Mouse (Mus musculus) thymus, adult 2 months (tissue): ENCODE measurements around the gene Vgll4. TPM values are rescaled to one million over a fixed set of nuclear protein-coding genes. Genes with fewer than 3 reads are reported as not detected.
A peak's percentile ranks its signal among the peaks of the same experiment; 100 is the strongest.

Source experiments
- DNase-seq: peaks from one replicate; pipeline ENCODE4 v3.0.0; 2021
- H3K27ac ChIP-seq: fragments of 200-500 bp; 2 replicates; pipeline ENCODE4 v1.5.1; 2012; ENCODE audit warnings: low read length, control low read depth; ENCODE audit not compliant: control insufficient read depth, insufficient read depth
- H3K27me3 ChIP-seq: fragments of 200-500 bp; 2 replicates; pipeline ENCODE4 v1.6.1; 2012; ENCODE audit warnings: mild to moderate bottlenecking, low read length, moderate library complexity, mixed read lengths; ENCODE audit not compliant: control insufficient read depth, insufficient read depth
- H3K36me3 ChIP-seq: fragments of 200-500 bp; 2 replicates; pipeline ENCODE4 v1.6.1; 2012; ENCODE audit warnings: mild to moderate bottlenecking, low read length, moderate library complexity; ENCODE audit not compliant: control insufficient read depth, insufficient read depth
- H3K4me1 ChIP-seq: fragments of 200-500 bp; replicated peaks from 2 replicates; pipeline ENCODE4 v1.6.1; 2012; ENCODE audit warnings: low read length; ENCODE audit not compliant: control insufficient read depth, insufficient read depth
- H3K4me3 ChIP-seq: fragments of 200-500 bp; 2 replicates; pipeline ENCODE4 v1.5.1; 2012; ENCODE audit warnings: mild to moderate bottlenecking, low read length, control low read depth, moderate library complexity; ENCODE audit not compliant: control insufficient read depth, insufficient read depth
- CTCF ChIP-seq: fragments of 200-500 bp; IDR thresholded peaks from 2 replicates; pipeline ENCODE4 v1.5.1; 2012; ENCODE audit warnings: mild to moderate bottlenecking, control low read depth, low read length, moderate library complexity, borderline replicate concordance; ENCODE audit not compliant: control insufficient read depth, poor library complexity, insufficient read depth; ENCODE audit errors: extremely low read depth
- POLR2A ChIP-seq: fragments of 200-500 bp; IDR thresholded peaks from 2 replicates; pipeline ENCODE4 v1.6.1; 2012; ENCODE audit warnings: mild to moderate bottlenecking, low read length, control low read depth, moderate library complexity; ENCODE audit not compliant: control insufficient read depth, poor library complexity, insufficient read depth; ENCODE audit errors: extremely low read depth
- WGBS: fragments of 180-500 bp; shearing (Covaris S2); methylation state at CpG from one replicate; pipeline ENCODE4 v1.1.7; 2018; 5-methylcytosine and 5-hydroxymethylcytosine counted together
- polyA plus RNA-seq: library from polyadenylated mRNA; depleted of rRNA; stranded (reverse); fragments of >200 nt; gene quantifications from 2 replicates; pipeline ENCODE4 v1.2.3, GENCODE M21; 2012

Vgll4 gene
- polyA plus RNA-seq, 1 experiment = 107 TPM

- H3K27ac ChIP-seq = peak overlapping the region; percentile 87
- H3K4me1 ChIP-seq = peaks cover 60% of the 10 kb centered on the region
- TF ChIP-seq CTCF (0 out of 2 replicates have a peak, but pooled peaks have one; percentile 20), POLR2A (no peak)
- peak overlapping the region; percentile 74 for H3K4me3 ChIP-seq
- peak; percentile 47 for DNase-seq
- H3K36me3 ChIP-seq = no peaks in the 10 kb centered on the region
- WGBS = 3% methylated on average over 19 of the region's 19 CpGs
- no peaks in the 10 kb centered on the region for H3K27me3 ChIP-seq
Measured at GRCm38 (mm10) chr6:114874138-114874928, 95.5 kb downstream of the Vgll4 start.

DNA sequence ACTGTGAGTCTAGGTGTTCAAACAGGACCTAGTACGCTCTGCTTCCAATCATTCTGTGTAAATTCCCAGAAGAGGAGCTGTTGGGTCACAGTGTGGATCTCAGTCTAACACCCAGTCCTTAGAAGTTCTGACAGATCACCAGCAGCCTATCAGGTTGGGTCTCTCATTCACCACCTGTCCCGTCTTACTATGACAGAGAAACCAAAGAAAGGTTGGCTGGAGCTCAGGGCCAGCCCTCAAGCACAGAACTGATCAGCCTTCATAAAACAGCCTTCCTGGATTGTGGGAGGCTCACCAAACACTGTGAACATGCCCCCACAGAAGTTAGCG, 96.0 kb downstream of the Vgll4 start:
- DNase-seq = no peak
- Histone ChIP-seq H3K36me3 (no peaks in the 10 kb centered on the region), H3K4me1 (peaks cover 57% of the 10 kb centered on the region), H3K27me3 (no peaks in the 10 kb centered on the region), H3K27ac (no peak overlapping the region), H3K4me3 (peak overlapping the region; percentile 74)
- TF ChIP-seq POLR2A (no peak), CTCF (no peak)
- 40% methylated on average over 3 of the region's 3 CpGs for WGBS

GRCm38 (mm10) chr6:114871010-114871660, 98.7 kb downstream of the Vgll4 start:
- no peak for DNase-seq
- Histone ChIP-seq H3K4me3 (no peak overlapping the region), H3K4me1 (peaks cover 42% of the 10 kb centered on the region), H3K36me3 (no peaks in the 10 kb centered on the region), H3K27ac (no peak overlapping the region), H3K27me3 (no peaks in the 10 kb centered on the region)
- TF ChIP-seq POLR2A (no peak), CTCF (no peak)
- WGBS = 96% methylated on average over 14 of the region's 14 CpGs

DNA sequence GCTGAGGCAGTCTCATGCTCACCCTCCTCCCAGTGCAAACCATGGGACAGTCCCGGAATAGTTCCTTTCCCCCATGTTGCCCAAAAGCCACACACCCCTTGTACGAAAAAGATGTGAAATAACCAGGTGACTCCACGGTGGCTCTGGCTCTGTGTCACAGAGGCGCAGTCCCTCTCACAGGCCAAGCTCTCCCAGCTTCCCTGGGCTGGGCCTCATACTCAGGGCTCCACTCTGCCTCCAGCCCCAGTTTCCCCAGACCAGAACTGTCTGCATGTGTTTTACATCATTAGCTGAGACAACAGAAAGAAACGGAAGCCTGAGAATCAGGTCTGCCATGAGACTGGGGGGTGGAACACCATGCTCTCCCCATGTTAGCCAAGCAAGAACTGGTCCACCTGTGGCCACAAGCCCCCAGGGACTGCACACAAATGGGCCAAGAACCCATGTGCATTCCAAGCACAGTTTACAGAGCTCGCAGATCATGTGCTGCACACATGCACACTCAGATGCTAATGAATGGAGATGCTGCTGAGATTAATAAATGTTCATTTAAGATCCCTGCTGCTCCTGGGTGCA, 100.2 kb downstream of the Vgll4 start:
- 91% methylated on average over 6 of the region's 6 CpGs for WGBS
- H3K4me1 ChIP-seq = peaks cover 34% of the 10 kb centered on the region
- TF ChIP-seq POLR2A (no peak), CTCF (no peak)
- no peak overlapping the region for H3K4me3 ChIP-seq
- H3K27me3 ChIP-seq = no peaks in the 10 kb centered on the region
- no peaks in the 10 kb centered on the region for H3K36me3 ChIP-seq
- H3K27ac ChIP-seq = no peak overlapping the region
- DNase-seq = no peak

DNA sequence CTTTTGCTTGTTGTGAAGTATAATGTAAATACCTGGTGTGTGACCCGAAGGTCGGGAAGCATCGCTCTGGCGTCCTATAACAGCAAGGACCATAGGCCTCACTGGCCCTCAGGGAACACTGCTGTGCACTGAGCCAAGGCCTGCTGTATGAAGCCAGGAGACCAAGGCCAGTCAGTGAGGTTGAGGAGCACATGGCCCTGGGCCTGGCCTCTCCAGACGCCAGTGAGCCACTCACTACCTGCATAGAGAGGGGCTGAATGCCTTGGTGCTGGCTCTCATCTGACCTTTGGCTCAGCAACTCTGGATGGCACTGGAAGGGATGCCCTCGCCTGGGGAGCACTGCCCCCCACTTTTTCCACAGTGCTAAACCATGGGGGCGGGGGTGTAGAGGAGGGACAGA, 101.1 kb downstream of the Vgll4 start:
- TF ChIP-seq CTCF = no peak
- TF ChIP-seq POLR2A = no peak
- DNase-seq = no peak
- 96% methylated on average over 7 of the region's 7 CpGs for WGBS
- no peaks in the 10 kb centered on the region for H3K27me3 ChIP-seq
- H3K27ac ChIP-seq = no peak overlapping the region
- peaks cover 3% of the 10 kb centered on the region; the same call in 1 of the 2 replicates for H3K36me3 ChIP-seq
- H3K4me1 ChIP-seq = peaks cover 25% of the 10 kb centered on the region
- H3K4me3 ChIP-seq = no peak overlapping the region

GRCm38 (mm10) chr6:114866619-114867018, 103.2 kb downstream of the Vgll4 start:
- no peak for DNase-seq
- Histone ChIP-seq H3K27ac (no peak overlapping the region), H3K36me3 (peaks cover 21% of the 10 kb centered on the region), H3K4me1 (peaks cover 12% of the 10 kb centered on the region), H3K27me3 (no peaks in the 10 kb centered on the region), H3K4me3 (no peak overlapping the region)
- whole genome bisulfite sequencing = 87% methylated on average over 4 of the region's 4 CpGs
- TF ChIP-seq CTCF (no peak), POLR2A (no peak)
